Mouse (Mus musculus) thymus, adult 2 months (tissue): Measurements from ENCODE around the gene Dgka. TPM values are rescaled to one million over a fixed set of nuclear protein-coding genes. Genes with fewer than 3 reads are reported as not detected.

Experiments used
- DNase-seq: peaks from one replicate; pipeline ENCODE4 v3.0.0; 2021
- H3K27ac ChIP-seq: fragments of 200-500 bp; 2 replicates; pipeline ENCODE4 v1.5.1; 2012; ENCODE audit warnings: low read length, control low read depth; ENCODE audit not compliant: control insufficient read depth, insufficient read depth
- H3K27me3 ChIP-seq: fragments of 200-500 bp; 2 replicates; pipeline ENCODE4 v1.6.1; 2012; ENCODE audit warnings: mild to moderate bottlenecking, low read length, moderate library complexity, mixed read lengths; ENCODE audit not compliant: control insufficient read depth, insufficient read depth
- H3K36me3 ChIP-seq: fragments of 200-500 bp; 2 replicates; pipeline ENCODE4 v1.6.1; 2012; ENCODE audit warnings: mild to moderate bottlenecking, low read length, moderate library complexity; ENCODE audit not compliant: control insufficient read depth, insufficient read depth
- H3K4me1 ChIP-seq: fragments of 200-500 bp; replicated peaks from 2 replicates; pipeline ENCODE4 v1.6.1; 2012; ENCODE audit warnings: low read length; ENCODE audit not compliant: control insufficient read depth, insufficient read depth
- H3K4me3 ChIP-seq: fragments of 200-500 bp; 2 replicates; pipeline ENCODE4 v1.5.1; 2012; ENCODE audit warnings: mild to moderate bottlenecking, low read length, control low read depth, moderate library complexity; ENCODE audit not compliant: control insufficient read depth, insufficient read depth
- CTCF ChIP-seq: fragments of 200-500 bp; IDR thresholded peaks from 2 replicates; pipeline ENCODE4 v1.5.1; 2012; ENCODE audit warnings: mild to moderate bottlenecking, control low read depth, low read length, moderate library complexity, borderline replicate concordance; ENCODE audit not compliant: control insufficient read depth, poor library complexity, insufficient read depth; ENCODE audit errors: extremely low read depth
- POLR2A ChIP-seq: fragments of 200-500 bp; IDR thresholded peaks from 2 replicates; pipeline ENCODE4 v1.6.1; 2012; ENCODE audit warnings: mild to moderate bottlenecking, low read length, control low read depth, moderate library complexity; ENCODE audit not compliant: control insufficient read depth, poor library complexity, insufficient read depth; ENCODE audit errors: extremely low read depth
- WGBS: fragments of 180-500 bp; shearing (Covaris S2); methylation state at CpG from one replicate; pipeline ENCODE4 v1.1.7; 2018; 5-methylcytosine and 5-hydroxymethylcytosine counted together
- polyA plus RNA-seq: library from polyadenylated mRNA; depleted of rRNA; stranded (reverse); fragments of >200 nt; gene quantifications from 2 replicates; pipeline ENCODE4 v1.2.3, GENCODE M21; 2012; rRNA removed

Dgka gene
- 326 and 374 TPM in 2 replicates for polyA plus RNA-seq

GRCm38 (mm10) chr10:128744680-128745601 lies at the start of gene Dgka:
Gene Dgka, minus strand, starts transcription at chr10:128744855.
- no peak for TF ChIP-seq POLR2A
- TF ChIP-seq CTCF = no peak
- 7% methylated on average over 18 of the region's 18 CpGs for WGBS
- no peaks in the 10 kb centered on the region for H3K27me3 ChIP-seq
- peak within 1 kb of the TSS; percentile 100 for H3K27ac ChIP-seq
- H3K4me3 ChIP-seq = peak within 1 kb of the TSS; percentile 91
- peak; percentile 78 for DNase-seq
- H3K4me1 ChIP-seq = peaks cover 7% of the 10 kb centered on the region
- 0 out of 2 replicates have a peak, but pooled peaks cover under 1% of the 10 kb centered on the region for H3K36me3 ChIP-seq

DNA sequence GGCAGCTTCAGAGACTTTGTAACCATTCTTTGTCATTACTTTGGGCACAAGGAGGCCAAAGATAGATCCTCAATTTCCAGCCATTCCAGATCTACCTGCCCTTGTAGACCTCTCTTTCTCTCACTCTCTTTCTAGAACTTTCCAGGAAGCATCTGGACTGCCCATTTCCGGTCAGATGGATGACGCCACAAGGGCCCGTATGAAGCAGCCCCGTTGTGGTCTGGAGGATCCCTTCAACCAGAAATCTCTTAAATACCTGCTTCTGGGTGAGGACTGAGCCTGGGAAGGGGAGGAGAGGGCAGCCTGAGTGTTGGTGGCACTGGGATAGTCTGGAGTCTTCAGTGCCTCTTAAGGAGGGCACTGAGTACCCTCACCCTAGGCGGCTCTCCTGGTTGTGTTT lies 49.7 kb upstream of the Dgka start:
- TF ChIP-seq CTCF = no peak
- no peak for TF ChIP-seq POLR2A
- Histone ChIP-seq H3K4me3 (no peak overlapping the region), H3K27me3 (no peaks in the 10 kb centered on the region), H3K36me3 (no peaks in the 10 kb centered on the region), H3K27ac (no peak overlapping the region), H3K4me1 (no peaks in the 10 kb centered on the region)
- DNase-seq = no peak
- 74% methylated on average over 5 of the region's 5 CpGs for WGBS

DNA sequence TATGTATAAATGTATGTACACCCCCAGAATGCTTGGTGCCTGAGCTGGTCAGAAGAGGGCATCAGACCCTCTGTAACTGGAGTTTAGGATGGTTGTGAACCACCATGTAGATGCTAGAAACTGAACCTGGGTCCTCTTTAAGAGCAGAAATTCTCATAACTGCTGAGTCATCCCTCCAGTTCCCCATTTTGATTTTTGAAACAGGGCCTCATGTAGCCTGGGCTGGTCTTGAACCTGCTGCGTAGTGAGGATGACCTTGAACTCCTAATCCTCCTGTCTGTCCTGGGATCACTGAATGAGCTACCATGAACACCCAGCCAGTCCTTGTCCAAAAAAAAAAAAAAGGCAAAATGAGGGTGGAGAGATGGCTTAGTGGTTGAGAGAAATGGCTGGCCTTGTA lies 48.6 kb upstream of the Dgka start:
- Histone ChIP-seq H3K27me3 (no peaks in the 10 kb centered on the region), H3K27ac (no peak overlapping the region), H3K36me3 (no peaks in the 10 kb centered on the region), H3K4me3 (no peak overlapping the region), H3K4me1 (no peaks in the 10 kb centered on the region)
- TF ChIP-seq CTCF = no peak
- TF ChIP-seq POLR2A = no peak
- 86% methylated on average over 1 of the region's 1 CpGs for WGBS
- no peak for DNase-seq

GRCm38 (mm10) chr10:128792041-128792440 lies 47.4 kb upstream of the Dgka start:
- Histone ChIP-seq H3K4me1 (no peaks in the 10 kb centered on the region), H3K27ac (no peak overlapping the region), H3K4me3 (no peak overlapping the region), H3K36me3 (no peaks in the 10 kb centered on the region), H3K27me3 (no peaks in the 10 kb centered on the region)
- TF ChIP-seq POLR2A = no peak
- TF ChIP-seq CTCF = no peak
- no peak for DNase-seq

- no peak for TF ChIP-seq CTCF
- no peak for TF ChIP-seq POLR2A
- H3K27ac ChIP-seq = no peak within 1 kb of the TSS
- 93% methylated on average over 7 of the region's 7 CpGs for WGBS
- no peaks in the 10 kb centered on the region for H3K4me1 ChIP-seq
- no peak within 1 kb of the TSS for H3K4me3 ChIP-seq
- H3K36me3 ChIP-seq = no peaks in the 10 kb centered on the region
- DNase-seq = no peak
- H3K27me3 ChIP-seq = no peaks in the 10 kb centered on the region
These were observed 45.9 kb upstream of the Dgka start, which contains the start of gene Mmp19 for GRCm38 (mm10) chr10:128790398-128791124. Gene Mmp19, plus strand, starts transcription at chr10:128790910.

- Histone ChIP-seq H3K27ac (no peak overlapping the region), H3K4me3 (no peak overlapping the region), H3K36me3 (no peaks in the 10 kb centered on the region), H3K27me3 (no peaks in the 10 kb centered on the region), H3K4me1 (peaks cover 7% of the 10 kb centered on the region)
- 77% methylated on average over 1 of the region's 1 CpGs for WGBS
- DNase-seq = no peak
- no peak for TF ChIP-seq POLR2A
- TF ChIP-seq CTCF = no peak
These were observed 35.5 kb upstream of the Dgka start for GRCm38 (mm10) chr10:128780200-128780599.
